In the genomic region with DNA sequence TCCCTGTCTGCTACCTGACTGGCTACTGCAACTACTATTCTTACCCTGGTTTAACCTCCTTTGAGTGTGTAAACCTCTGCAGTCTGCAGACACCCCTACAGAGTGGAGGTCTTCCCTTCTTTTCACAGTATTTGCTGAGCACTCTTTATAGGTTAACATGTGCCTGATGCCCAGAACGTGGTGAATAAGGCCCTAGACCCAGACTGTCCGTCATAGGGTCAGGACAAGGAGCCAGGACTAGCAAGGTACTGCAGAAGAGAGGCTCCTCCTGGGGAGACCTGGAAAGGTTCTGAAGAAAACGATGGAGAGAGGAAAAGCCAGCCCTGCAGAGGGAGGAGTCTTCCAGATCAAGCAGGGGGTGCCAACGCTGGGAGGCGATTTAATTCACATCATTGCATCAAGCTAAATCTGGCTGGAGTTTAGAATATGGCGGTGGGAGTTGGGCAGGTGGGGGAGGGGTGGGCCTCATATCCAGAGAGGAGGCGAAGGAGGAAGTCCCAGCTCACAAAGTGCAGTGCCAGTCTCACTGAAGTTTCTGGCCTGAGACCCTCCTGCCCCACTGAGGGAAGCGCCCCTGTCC, we compare ENCODE assay signal across 9 mouse cellular contexts. TPM values are rescaled to one million over a fixed set of nuclear protein-coding genes. Genes with fewer than 3 reads are reported as not detected.
DNase-seq lines count a peak whose midpoint lies in the region; ATAC-seq lines count a peak whose summit lies in the region.
"Had no signal": no experiment of that assay in that cellular context is flagged by ENCODE, and none has a peak within 500 bp of the region (broad histone marks: within the 10 kb centered on the region; RNA-seq: fewer than 3 reads in every experiment).

No protein-coding gene starts in this region.

- WGBS in heart, embryonic 14.5 days, result 55% methylated on average over 8 of the region's 8 CpGs
- WGBS in hindbrain, embryonic 13.5 days, result 23% methylated on average over 8 of the region's 8 CpGs
- 17% methylated on average over 8 of the region's 8 CpGs for WGBS in midbrain, embryonic 13.5 days

- no peak overlapping the region for H3K27ac ChIP-seq in heart, embryonic 14.5 days (replicated peaks in 1 of 2; ENCODE audit: control insufficient read depth in 1 of 2, insufficient read depth in 1 of 2, low read depth in 2 of 2, low read length in 2 of 2)
- no peak overlapping the region for H3K27ac ChIP-seq in brown adipose tissue, adult 24 weeks (replicated peaks; ENCODE audit: low read depth, low read length)
- peak overlapping the region; percentile 87 for H3K27ac ChIP-seq in hindbrain, embryonic 13.5 days
- H3K27ac ChIP-seq in midbrain, embryonic 13.5 days, result peak overlapping the region; percentile 88

- ATAC-seq in heart, embryonic 14.5 days (ENCODE audit: insufficient number of reproducible peaks, insufficient read depth, low FRiP score, low read depth), result no peak
- no peak for ATAC-seq in hindbrain, embryonic 13.5 days (ENCODE audit: low FRiP score)
- peak; percentile 22; the same call in 1 of the 2 replicates for ATAC-seq in midbrain, embryonic 13.5 days

- peaks cover 5% of the 10 kb centered on the region for H3K9me3 ChIP-seq in heart, embryonic 14.5 days (ENCODE audit: control insufficient read depth, low read length)
- no peaks in the 10 kb centered on the region for H3K9me3 ChIP-seq in hindbrain, embryonic 13.5 days
- H3K9me3 ChIP-seq in midbrain, embryonic 13.5 days, result 0 out of 2 replicates have a peak, but pooled peaks cover 5% of the 10 kb centered on the region

- H3K4me2 ChIP-seq in heart, embryonic 14.5 days (ENCODE audit: low read length), result peak overlapping the region; percentile 98
- H3K4me2 ChIP-seq in hindbrain, embryonic 13.5 days, result peak overlapping the region; percentile 96
- H3K4me2 ChIP-seq in midbrain, embryonic 13.5 days (replicated peaks), result peak overlapping the region; percentile 95

- H3K9ac ChIP-seq in heart, embryonic 14.5 days (ENCODE audit: low read length), result peak overlapping the region; percentile 86
- peak overlapping the region; percentile 92 for H3K9ac ChIP-seq in hindbrain, embryonic 13.5 days
- peak overlapping the region; percentile 94 for H3K9ac ChIP-seq in midbrain, embryonic 13.5 days (replicated peaks)

- peaks cover 0 to 12% of the 10 kb centered on the region in 2 experiments; a peak in 3 of 4 replicates for H3K4me1 ChIP-seq in heart, embryonic 14.5 days (ENCODE audit: control insufficient read depth in 2 of 2, insufficient read depth in 2 of 2, low read length in 2 of 2)
- no peaks in the 10 kb centered on the region; the same call in 1 of the 2 replicates for H3K4me1 ChIP-seq in brown adipose tissue, adult 24 weeks (ENCODE audit: control insufficient read depth, insufficient read depth, insufficient read length, low read length)
- H3K4me1 ChIP-seq in hindbrain, embryonic 13.5 days (replicated peaks), result peaks cover 33% of the 10 kb centered on the region
- H3K4me1 ChIP-seq in midbrain, embryonic 13.5 days (replicated peaks), result peaks cover 33% of the 10 kb centered on the region

- H3K4me3 ChIP-seq in heart, embryonic 14.5 days (ENCODE audit: control insufficient read depth in 1 of 2, insufficient read depth in 1 of 2, low read depth in 1 of 2, low read length in 2 of 2), result peak overlapping the region; percentile 58 to 88
- H3K4me3 ChIP-seq in brown adipose tissue, adult 24 weeks (ENCODE audit: insufficient read depth, low read depth, low read length), result peak overlapping the region; percentile 35; the same call in 1 of the 2 replicates
- peak overlapping the region; percentile 79 for H3K4me3 ChIP-seq in hindbrain, embryonic 13.5 days
- H3K4me3 ChIP-seq in midbrain, embryonic 13.5 days (replicated peaks), result peak overlapping the region; percentile 85

- no peak for DNase-seq in heart, adult 9 months (ENCODE audit: low spot score in 2 of 2)
- DNase-seq in spleen, postnatal 10 days (ENCODE audit: low spot score in 2 of 2), result no peak
- DNase-seq in adrenal gland, adult 8-10 months, result no peak
- no peak for DNase-seq in thymus, postnatal 14 days

- H3K36me3 ChIP-seq in heart, embryonic 14.5 days (ENCODE audit: control insufficient read depth, insufficient read depth, low read length), result no peaks in the 10 kb centered on the region
- H3K36me3 ChIP-seq in hindbrain, embryonic 13.5 days, result no peaks in the 10 kb centered on the region
- H3K36me3 ChIP-seq in midbrain, embryonic 13.5 days, result no peaks in the 10 kb centered on the region

- H3K27me3 ChIP-seq in heart, embryonic 14.5 days (ENCODE audit: control insufficient read depth, insufficient read depth, low read length), result no peaks in the 10 kb centered on the region
- H3K27me3 ChIP-seq in hindbrain, embryonic 13.5 days, result no peaks in the 10 kb centered on the region
- H3K27me3 ChIP-seq in midbrain, embryonic 13.5 days, result no peaks in the 10 kb centered on the region

RNA-seq across cellular contexts. Expression of a gene that starts 2.0 kb away (rescaled TPM):
- 12.3 and 15.7 TPM in 2 replicates for polyA plus RNA-seq in heart, embryonic 14.5 days (2014; fragmentation: Nextera tagmentation; extraction: Ambion mirVana)
- polyA plus RNA-seq in brown adipose tissue, adult 24 weeks (2012; ENCODE audit: insufficient read depth, insufficient read length, missing spikeins), result 0.55 and 0.71 TPM in 2 replicates
- 9.7 TPM in 2 replicates for polyA plus RNA-seq in hindbrain, embryonic 13.5 days (2015; fragmentation: Nextera tagmentation; extraction: Ambion mirVana)
- polyA plus RNA-seq in midbrain, embryonic 13.5 days (2015; fragmentation: Nextera tagmentation; extraction: Ambion mirVana), result 11.0 and 12.6 TPM in 2 replicates
- total RNA-seq in adrenal gland, adult 8-10 months (2022), result 10 to 100 TPM; 28.6 to 67.1 (median 44.5) TPM

RNA-seq across cellular contexts. Expression of a gene that starts 37.7 kb away (rescaled TPM):
- polyA plus RNA-seq in heart, embryonic 14.5 days (2014; fragmentation: Nextera tagmentation; extraction: Ambion mirVana), result 0.36 and 0.63 TPM in 2 replicates
- polyA plus RNA-seq in brown adipose tissue, adult 24 weeks (2012; ENCODE audit: insufficient read depth, insufficient read length, missing spikeins), result not detected in 2 replicates
- polyA plus RNA-seq in hindbrain, embryonic 13.5 days (2015; fragmentation: Nextera tagmentation; extraction: Ambion mirVana), result 13.8 and 15.5 TPM in 2 replicates
- polyA plus RNA-seq in midbrain, embryonic 13.5 days (2015; fragmentation: Nextera tagmentation; extraction: Ambion mirVana), result 23.5 and 25.2 TPM in 2 replicates
- 1 to 10 TPM in 3 of 4 experiments, under 1 TPM in 1; 0.84 to 4.0 (median 2.4) TPM for total RNA-seq in adrenal gland, adult 8-10 months (2022)
- total RNA-seq: common myeloid progenitor, adult 5-6 weeks had no signal

Comparison
In these comparisons a context has a peak if more than half of its experiments do, and no peak if none do; other contexts are left out.
1. H3K27ac ChIP-seq: peak in hindbrain, embryonic 13.5 days (single experiment) and midbrain, embryonic 13.5 days (single experiment); none in heart, embryonic 14.5 days (0 of 2) and brown adipose tissue, adult 24 weeks (single experiment).
2. H3K4me3 ChIP-seq: peak in every context shown above with its lines; median percentile 85 in midbrain, embryonic 13.5 days; 79 in hindbrain, embryonic 13.5 days; 73 in heart, embryonic 14.5 days; 35 in brown adipose tissue, adult 24 weeks.
3. Peak in every context shown above with its lines, with median percentiles within 50 percentile points of each other: H3K4me2 ChIP-seq and H3K9ac ChIP-seq.